8 mouse cellular contexts compared by ENCODE assay signal in genomic region chr5:96160467-96161262, GRCm38 (mm10). TPM values are rescaled to one million over a fixed set of nuclear protein-coding genes. Genes with fewer than 3 reads are reported as not detected.
DNase-seq lines count a peak whose midpoint lies in the region; ATAC-seq and TF ChIP-seq lines count a peak whose summit lies in the region.

No protein-coding gene starts in this region.

- peak overlapping the region; percentile 64 for H3K4me3 ChIP-seq in C2C12 (ENCODE audit: insufficient read depth, poor library complexity, severe bottlenecking)
- peak overlapping the region; percentile 96 for H3K4me3 ChIP-seq in heart, embryonic 16.5 days (ENCODE audit: low read length)
- H3K4me3 ChIP-seq in lung, embryonic 16.5 days (ENCODE audit: low read length): peak overlapping the region; percentile 99
- peak overlapping the region; percentile 92 for H3K4me3 ChIP-seq in olfactory bulb, adult 2 months (ENCODE audit: insufficient read depth, low read depth, low read length)

- H3ac ChIP-seq in C2C12 (ENCODE audit: control insufficient read depth, insufficient read length, low read depth): peak overlapping the region; percentile 77

- ATAC-seq in heart, embryonic 16.5 days (replicated peaks; ENCODE audit: extremely low read depth, insufficient read depth, low FRiP score): no peak
- peak; percentile 9 for ATAC-seq in lung, embryonic 16.5 days (ENCODE audit: low read depth)

- DNase-seq in adrenal gland, adult 18-20 months (ENCODE audit: low spot score in 2 of 2): peak; percentile 33 to 42
- peak; percentile 54 for DNase-seq in embryo, embryonic 9.5 days (ENCODE audit: extremely low spot score)
- DNase-seq in kidney, postnatal 36 days: peak; percentile 43 to 53
- DNase-seq in thymus, postnatal 4 days: peak; percentile 36

- no peak for TF ChIP-seq POLR2A in olfactory bulb, adult 2 months (IDR thresholded peaks at IDR 0.05; ENCODE audit: insufficient read depth, low read depth, low read length)

- H3K9me3 ChIP-seq in heart, embryonic 16.5 days (replicated peaks; ENCODE audit: control insufficient read depth, low read length): no peaks in the 10 kb centered on the region
- H3K9me3 ChIP-seq in lung, embryonic 16.5 days (ENCODE audit: control insufficient read depth, low read length): no peaks in the 10 kb centered on the region; the same call in 1 of the 2 replicates

- WGBS in heart, embryonic 16.5 days: under 1% methylated on average over 50 of the region's 50 CpGs
- under 1% methylated on average over 37 of the region's 50 CpGs for WGBS in lung, embryonic 16.5 days
- whole genome bisulfite sequencing in olfactory bulb, adult 2 months: under 1% methylated on average over 50 of the region's 50 CpGs

- H3K4me1 ChIP-seq in heart, embryonic 16.5 days (ENCODE audit: control insufficient read depth, insufficient read depth, low read length): peaks cover 23% of the 10 kb centered on the region
- H3K4me1 ChIP-seq in lung, embryonic 16.5 days (replicated peaks; ENCODE audit: control insufficient read depth, insufficient read depth, low read length): peaks cover 15% of the 10 kb centered on the region
- H3K4me1 ChIP-seq in olfactory bulb, adult 2 months (ENCODE audit: control insufficient read depth, insufficient read depth, low read length): no peaks in the 10 kb centered on the region

- TF ChIP-seq CTCF in C2C12 (IDR thresholded peaks at IDR 0.05; ENCODE audit: control insufficient read depth, insufficient read depth, insufficient read length): no peak
- TF ChIP-seq CTCF in olfactory bulb, adult 2 months (IDR thresholded peaks at IDR 0.05; ENCODE audit: insufficient read depth, low read depth, low read length): no peak

- no peaks in the 10 kb centered on the region for H3K36me3 ChIP-seq in C2C12 (ENCODE audit: control insufficient read depth, insufficient read depth)
- H3K36me3 ChIP-seq in heart, embryonic 16.5 days (ENCODE audit: control insufficient read depth, insufficient read depth): no peaks in the 10 kb centered on the region
- no peaks in the 10 kb centered on the region for H3K36me3 ChIP-seq in lung, embryonic 16.5 days (ENCODE audit: control insufficient read depth, insufficient read depth, low read length)

- H3K79me2 ChIP-seq in C2C12 (ENCODE audit: control insufficient read depth, insufficient read depth): peaks cover 67% of the 10 kb centered on the region

- peak overlapping the region; percentile 72 for H3K4me2 ChIP-seq in heart, embryonic 16.5 days (ENCODE audit: low read depth, low read length)
- H3K4me2 ChIP-seq in lung, embryonic 16.5 days (ENCODE audit: low read depth, low read length): peak overlapping the region; percentile 82

- peak overlapping the region; percentile 98 for H3K27ac ChIP-seq in heart, embryonic 16.5 days (ENCODE audit: low read length)
- H3K27ac ChIP-seq in lung, embryonic 16.5 days (ENCODE audit: low read length): peak overlapping the region; percentile 99
- peak overlapping the region; percentile 97 for H3K27ac ChIP-seq in olfactory bulb, adult 2 months (ENCODE audit: insufficient read depth, low read depth, low read length)

- peak overlapping the region; percentile 99 for H3K9ac ChIP-seq in heart, embryonic 16.5 days (ENCODE audit: low read length)
- H3K9ac ChIP-seq in lung, embryonic 16.5 days (ENCODE audit: low read length): peak overlapping the region; percentile 99

- no peaks in the 10 kb centered on the region for H3K27me3 ChIP-seq in C2C12 (ENCODE audit: control insufficient read depth, insufficient read depth, insufficient read length)
- no peaks in the 10 kb centered on the region for H3K27me3 ChIP-seq in heart, embryonic 16.5 days (ENCODE audit: control insufficient read depth, insufficient read depth, low read length)
- H3K27me3 ChIP-seq in lung, embryonic 16.5 days (ENCODE audit: control insufficient read depth, insufficient read depth, low read depth, low read length): no peaks in the 10 kb centered on the region

- peaks cover 52% of the 10 kb centered on the region for H3K79me3 ChIP-seq in C2C12 (ENCODE audit: low read depth)

TF ChIP-seq in C2C12, 6 proteins besides CTCF, POLR2A, EP300 and RAD21:
- peak; percentile 13 for TF ChIP-seq MAX (IDR thresholded peaks at IDR 0.05)
- no peak for TF ChIP-seq USF1 (IDR thresholded peaks at IDR 0.05; ENCODE audit: low read depth)

RNA-seq across cellular contexts. Expression of gene Cnot6l, which starts 3.3 kb away (rescaled TPM):
- 6.9 TPM for polyA plus RNA-seq in C2C12 (2012; fragmentation: generic; extraction: Trizol)
- total RNA-seq in adrenal gland, adult 18-20 months (2021): 10 to 100 TPM; 48.7 to 84.9 TPM
- 14.6 and 17.2 TPM in 2 replicates for polyA plus RNA-seq in heart, embryonic 16.5 days (2015; fragmentation: Nextera tagmentation; extraction: Ambion mirVana)
- polyA plus RNA-seq in lung, embryonic 16.5 days (2015; fragmentation: Nextera tagmentation; extraction: Ambion mirVana): 15.0 and 18.9 TPM in 2 replicates
- not detected in 2 replicates for polyA plus RNA-seq in olfactory bulb, adult 2 months (2012; ENCODE audit: insufficient read depth, insufficient read length, low replicate concordance, missing spikeins)

RNA-seq across cellular contexts. Expression of gene Mrpl1, which starts 48.6 kb away (rescaled TPM):
- 5.7 TPM for polyA plus RNA-seq in C2C12 (2012; fragmentation: generic; extraction: Trizol)
- total RNA-seq in adrenal gland, adult 18-20 months (2021): 10 to 100 TPM; 19.6 to 20.2 TPM
- polyA plus RNA-seq in heart, embryonic 16.5 days (2015; fragmentation: Nextera tagmentation; extraction: Ambion mirVana): 20.9 and 23.5 TPM in 2 replicates
- 17.7 and 21.3 TPM in 2 replicates for polyA plus RNA-seq in lung, embryonic 16.5 days (2015; fragmentation: Nextera tagmentation; extraction: Ambion mirVana)
- not detected in 2 replicates for polyA plus RNA-seq in olfactory bulb, adult 2 months (2012; ENCODE audit: insufficient read depth, insufficient read length, low replicate concordance, missing spikeins)
